Mouse (Mus musculus): ENCODE data around the gene Selenbp1.
"Not testable (repeated sequence)": the region's sequence is repeated elsewhere in the genome, so short reads cannot be mapped to it uniquely, and the experiment has no call there.

The Selenbp1 gene

DNA sequence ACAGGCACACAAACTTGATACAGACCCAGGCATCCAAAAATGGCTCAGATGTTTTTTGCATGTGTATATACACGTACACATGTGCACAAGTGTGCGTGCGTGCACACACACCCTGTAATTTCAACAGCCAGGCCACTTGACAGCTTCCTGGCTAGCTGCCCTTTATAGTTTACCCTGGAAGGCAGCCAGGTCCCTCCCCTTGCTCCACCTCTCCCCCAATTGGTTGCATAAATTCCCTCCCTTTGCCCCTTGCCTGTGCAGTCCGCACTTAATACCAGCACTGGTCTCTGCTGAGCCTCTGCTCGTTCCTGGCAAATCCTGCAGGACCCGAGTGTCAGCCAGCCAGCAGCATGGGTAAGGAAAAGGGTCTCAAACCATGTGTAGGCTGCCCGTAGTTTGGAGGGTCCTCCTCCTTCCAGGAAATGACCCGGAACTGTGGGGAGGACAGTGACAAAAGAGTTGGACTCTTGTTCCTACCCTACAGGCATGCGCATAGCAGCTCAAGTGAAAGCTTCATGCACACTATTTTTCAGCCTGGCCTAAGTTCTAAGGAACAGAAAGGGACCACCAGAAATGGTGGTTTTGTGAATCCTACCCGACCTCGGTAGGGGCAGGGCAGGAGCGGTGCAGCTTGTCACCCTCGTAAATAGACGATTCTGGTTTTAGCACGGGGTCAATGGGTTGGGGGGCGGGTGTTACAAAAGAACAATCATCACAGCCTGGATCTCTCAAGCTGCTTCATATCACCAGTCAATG, at the start of gene Selenbp1:
Gene Selenbp1 (plus strand): TSS at position 248 of the 756 bp plus-strand sequence.
- no peak for DNase-seq (ENCODE audit: low read depth, low spot score)

DNA sequence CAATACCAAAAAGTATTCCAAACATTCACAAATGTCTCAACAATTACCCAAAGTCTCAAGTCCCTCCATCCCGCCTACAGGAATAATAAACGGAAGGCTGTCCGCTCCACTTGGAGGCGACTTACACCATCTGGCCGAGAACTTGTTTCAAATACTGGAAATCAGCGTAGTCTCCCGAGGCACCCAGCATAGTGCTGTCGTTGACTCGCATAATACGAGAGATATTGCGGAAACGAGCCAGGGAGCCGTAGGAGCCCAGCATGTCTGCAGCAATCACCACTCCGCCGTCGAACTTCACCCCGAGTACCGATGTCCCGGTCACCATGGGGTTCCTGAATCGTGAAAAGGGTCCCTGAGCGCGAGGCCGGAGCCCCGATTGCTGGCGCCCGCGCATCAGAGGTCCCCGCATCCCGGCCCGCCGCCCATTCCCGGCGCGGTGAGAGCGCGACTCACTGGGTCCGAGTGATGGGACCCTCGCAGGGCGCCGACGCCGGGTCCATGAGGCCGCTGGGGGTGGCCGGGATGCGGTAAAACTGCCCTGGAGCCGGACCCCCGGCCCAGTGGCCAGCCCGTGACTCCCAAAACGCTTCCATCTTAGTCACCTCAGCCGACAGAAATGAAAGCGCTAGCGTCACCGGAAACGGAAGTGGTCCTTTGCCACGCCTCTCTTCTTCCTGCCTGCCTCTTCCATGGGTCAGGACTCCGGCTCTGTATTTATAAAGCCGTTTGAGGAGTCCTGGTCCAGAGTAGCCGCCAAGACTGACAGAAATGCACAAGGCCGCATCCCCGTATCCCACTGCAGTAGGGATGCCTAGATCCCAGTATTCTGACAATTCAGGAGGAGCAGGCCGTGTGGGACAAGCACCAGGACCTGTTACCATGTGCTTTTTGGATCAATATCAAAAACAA, 46.3 kb upstream of the Selenbp1 start, which contains the start of gene Psmb4:
Gene Psmb4 (minus strand): TSS at position 646 of the 909 bp plus-strand sequence.
- DNase-seq (ENCODE audit: low read depth, low spot score): peak; percentile 72

DNA sequence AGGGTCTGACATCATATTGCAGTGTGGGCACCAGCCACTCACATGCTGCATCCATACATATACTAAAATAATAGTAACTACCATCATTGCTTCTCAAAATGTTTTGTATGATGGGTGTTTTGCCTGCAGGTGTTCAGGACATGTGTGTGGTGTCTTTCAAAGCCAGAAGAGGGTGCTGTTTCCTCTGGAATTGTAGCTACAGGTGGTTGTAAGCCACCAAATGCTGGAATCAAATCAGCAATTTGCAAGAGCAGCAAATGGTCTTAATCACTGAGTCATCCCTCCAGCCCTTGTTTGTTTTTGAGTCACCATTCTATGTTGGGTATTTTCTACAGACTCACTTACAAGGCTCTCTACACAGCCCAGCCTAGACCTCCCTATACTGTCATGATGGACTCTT, 44.3 kb upstream of the Selenbp1 start:
- DNase-seq (ENCODE audit: low read depth, low spot score): no peak

- no peak for DNase-seq (ENCODE audit: low read depth, low spot score)
Measured at GRCm38 (mm10) chr3:94894076-94894475, 38.8 kb upstream of the Selenbp1 start.

DNA sequence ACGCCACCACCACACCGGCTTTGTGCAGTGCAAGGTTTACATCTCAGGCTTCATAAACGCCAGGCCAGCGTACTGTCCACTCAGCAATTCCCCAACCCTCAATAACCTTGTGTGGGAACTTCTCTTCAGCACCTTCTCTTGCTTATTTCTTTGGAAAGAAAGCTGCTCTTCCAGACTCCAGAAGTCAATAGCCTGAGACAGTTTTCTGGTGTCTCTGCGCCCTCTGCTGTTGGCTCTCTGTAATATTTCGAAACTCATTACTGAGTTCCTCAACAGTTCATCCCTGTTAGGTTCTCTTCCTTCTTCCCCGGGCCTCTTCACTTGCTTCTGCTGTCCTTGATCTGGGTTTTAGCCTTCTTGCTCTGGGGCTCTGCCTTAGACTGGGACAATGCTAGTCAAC, 30.1 kb upstream of the Selenbp1 start:
- peak; percentile 22 for DNase-seq (ENCODE audit: low read depth, low spot score)

GRCm38 (mm10) chr3:94904759-94905158, 28.1 kb upstream of the Selenbp1 start:
- DNase-seq (ENCODE audit: low read depth, low spot score): not testable (repeated sequence)

- DNase-seq (ENCODE audit: low read depth, low spot score): no peak
Measured at GRCm38 (mm10) chr3:94906482-94906881, 26.4 kb upstream of the Selenbp1 start.

DNA sequence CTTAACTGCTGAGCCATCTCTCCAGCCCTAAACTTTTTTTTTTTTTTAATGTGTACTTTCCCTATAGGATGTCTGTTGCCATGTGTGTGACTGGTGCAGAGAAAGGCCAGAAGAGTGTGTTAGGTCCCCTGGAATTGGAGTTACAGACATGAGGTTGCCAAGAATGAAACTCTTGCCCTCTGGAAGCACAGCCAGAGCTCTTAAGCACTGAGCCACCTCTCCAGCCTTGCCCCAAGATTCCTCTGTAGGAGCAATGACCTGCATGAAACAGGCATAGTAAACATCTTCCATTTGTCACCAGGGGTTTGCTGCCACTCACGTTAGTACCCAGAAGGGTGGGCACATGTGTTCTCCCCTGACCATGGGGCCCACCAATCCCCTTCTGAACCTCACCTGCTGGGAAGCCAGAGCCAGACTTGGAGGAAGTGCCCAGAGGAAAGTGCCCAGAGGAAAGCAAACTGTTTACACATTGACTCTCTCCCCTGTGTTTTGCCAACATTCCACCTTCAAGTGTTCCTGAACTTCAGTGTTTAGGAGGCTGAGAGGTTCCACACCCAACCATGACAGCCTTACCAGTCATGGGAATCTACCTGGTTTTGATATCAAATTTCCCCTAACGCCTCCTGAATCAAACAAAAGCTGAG, 21.7 kb upstream of the Selenbp1 start:
- DNase-seq (ENCODE audit: low read depth, low spot score): no peak

- no peak for DNase-seq (ENCODE audit: low read depth, low spot score)
Measured at GRCm38 (mm10) chr3:94913801-94914200, 19.1 kb upstream of the Selenbp1 start.

- no peak for DNase-seq (ENCODE audit: low read depth, low spot score)
Measured at GRCm38 (mm10) chr3:94915903-94916741, 16.7 kb upstream of the Selenbp1 start.

- DNase-seq (ENCODE audit: low read depth, low spot score): no peak
Measured at GRCm38 (mm10) chr3:94917816-94918361, 15.0 kb upstream of the Selenbp1 start.

GRCm38 (mm10) chr3:94918845-94919244, 14.0 kb upstream of the Selenbp1 start:
- no peak for DNase-seq (ENCODE audit: low read depth, low spot score)

- no peak for DNase-seq (ENCODE audit: low read depth, low spot score)
Measured at GRCm38 (mm10) chr3:94921104-94921503, 11.8 kb upstream of the Selenbp1 start.

- DNase-seq (ENCODE audit: low read depth, low spot score): no peak
Measured at GRCm38 (mm10) chr3:94922333-94922732, 10.5 kb upstream of the Selenbp1 start.

GRCm38 (mm10) chr3:94924688-94925087, 8.2 kb upstream of the Selenbp1 start:
- no peak for DNase-seq (ENCODE audit: low read depth, low spot score)

GRCm38 (mm10) chr3:94926301-94926736, 6.5 kb upstream of the Selenbp1 start:
- DNase-seq (ENCODE audit: low read depth, low spot score): not testable (repeated sequence)

DNA sequence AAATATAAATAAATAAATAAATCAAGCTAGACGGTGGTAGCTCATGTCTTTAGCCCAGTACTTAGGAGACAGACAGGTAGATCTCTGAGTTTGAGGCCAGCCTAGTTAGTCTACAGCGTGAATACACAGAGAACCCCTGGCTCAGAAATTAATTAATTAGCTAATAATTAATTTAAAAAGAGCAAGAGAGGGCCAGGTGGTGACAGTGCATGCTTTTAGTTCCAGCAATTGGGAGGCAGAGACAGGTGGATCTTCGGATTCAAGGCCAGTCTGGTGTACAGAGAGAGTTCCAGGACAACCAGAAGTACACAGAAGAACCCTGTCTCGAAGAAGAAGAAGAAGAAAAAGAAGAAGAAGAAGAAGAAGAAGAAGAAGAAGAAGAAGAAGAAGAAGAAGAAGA, 3.9 kb upstream of the Selenbp1 start:
- DNase-seq (ENCODE audit: low read depth, low spot score): not testable (repeated sequence)

DNA sequence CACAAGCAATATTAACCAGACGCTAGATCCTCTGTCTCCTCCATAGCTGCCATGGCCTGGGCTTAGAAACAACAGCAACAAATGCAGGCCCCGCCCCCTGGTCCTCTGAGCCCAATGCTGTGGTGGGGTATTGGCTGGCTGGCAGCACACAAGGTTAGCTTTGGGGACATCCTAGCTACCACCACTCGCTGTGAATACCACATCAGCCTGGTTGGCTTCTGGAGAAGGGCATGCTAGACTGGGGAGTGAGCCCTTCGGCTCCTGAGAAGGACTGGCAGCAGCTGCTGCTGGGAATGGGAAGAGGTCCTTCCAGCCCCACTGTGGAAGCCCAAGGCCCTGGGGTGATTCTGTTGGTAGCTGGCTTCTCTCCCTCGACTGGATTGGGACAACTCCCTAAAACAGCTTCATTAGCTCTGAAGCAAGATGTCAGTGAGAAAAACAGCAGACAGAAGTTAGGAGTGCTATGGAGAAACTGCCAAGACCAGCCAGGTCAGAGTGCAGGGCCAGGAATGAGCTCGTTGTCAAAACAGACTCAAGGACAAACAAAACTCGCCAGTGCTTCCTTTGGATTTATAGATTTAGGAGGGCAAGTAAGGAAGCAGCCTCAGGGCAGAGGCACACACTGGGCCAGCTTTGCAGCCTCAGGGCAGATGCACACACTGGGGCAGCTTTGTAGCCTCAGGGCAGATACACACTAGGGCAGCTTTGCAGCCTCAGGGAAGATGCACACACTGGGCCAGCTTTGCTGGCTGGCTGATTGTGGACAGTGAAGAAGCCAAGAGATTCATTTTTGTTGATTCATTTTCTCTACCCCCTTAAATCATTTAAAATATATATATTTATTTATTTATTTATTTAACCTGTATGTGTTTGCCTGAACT, 2.2 kb upstream of the Selenbp1 start:
- not testable (repeated sequence) for DNase-seq (ENCODE audit: low read depth, low spot score)

DNA sequence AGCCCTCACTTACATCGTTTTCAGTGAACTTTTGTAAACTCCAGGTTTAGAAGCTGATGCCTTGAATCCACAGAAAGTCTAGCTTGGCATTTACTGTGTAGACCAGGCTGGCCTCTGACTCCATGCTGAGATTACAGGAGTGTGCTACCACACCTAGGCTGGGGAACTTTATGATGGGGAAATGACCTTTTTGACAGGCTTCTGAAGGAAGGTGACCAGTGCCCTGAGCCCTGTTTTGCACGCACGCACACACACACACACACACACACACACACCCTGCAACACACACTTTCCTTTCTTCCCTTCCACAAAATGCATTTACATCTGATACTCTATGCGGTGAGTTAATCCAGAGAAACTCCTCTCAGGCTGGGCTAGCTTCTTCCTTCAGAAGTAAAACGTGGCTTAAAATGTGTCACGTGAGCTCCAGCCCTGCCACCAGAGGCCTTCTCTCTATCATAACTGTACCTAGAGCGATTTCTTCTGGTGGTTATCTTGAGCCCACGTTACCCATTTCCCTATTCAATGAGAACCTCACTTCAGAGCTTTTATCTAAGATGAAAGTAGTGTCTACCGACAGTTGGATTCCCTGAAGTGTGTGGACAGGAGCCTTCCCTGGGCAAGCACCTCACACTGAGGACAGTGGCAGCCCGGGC, 1.3 kb upstream of the Selenbp1 start:
- not testable (repeated sequence) for DNase-seq (ENCODE audit: low read depth, low spot score)
